16 mouse cellular contexts compared by ENCODE assay signal in genomic region chr11:22636321-22636720, GRCm38 (mm10).
A peak's percentile ranks its signal among the peaks of the same experiment; 100 is the strongest.
DNase-seq lines count a peak whose midpoint lies in the region; ATAC-seq and TF ChIP-seq lines count a peak whose summit lies in the region.
"Had no signal": no experiment of that assay in that cellular context is flagged by ENCODE, and none has a peak within 500 bp of the region (broad histone marks: within the 10 kb centered on the region; RNA-seq: fewer than 3 reads in every experiment).

No protein-coding gene starts in this region.

- H3K36me3 ChIP-seq in heart, embryonic 10.5 days, result no peaks in the 10 kb centered on the region
- H3K36me3 ChIP-seq in kidney, adult 2 months (ENCODE audit: control insufficient read depth, insufficient read depth, low read length), result no peaks in the 10 kb centered on the region
- H3K36me3 ChIP-seq in lung, embryonic 15.5 days, result no peaks in the 10 kb centered on the region
- no peaks in the 10 kb centered on the region for H3K36me3 ChIP-seq in stomach, postnatal 0 days (ENCODE audit: control insufficient read depth, insufficient read depth, low read length)
- H3K36me3 ChIP-seq: neural tube, embryonic 12.5 days had no signal

- no peak for TF ChIP-seq POLR2A in kidney, adult 2 months (IDR thresholded peaks at IDR 0.05; ENCODE audit: low read depth, low read length)

- WGBS in heart, embryonic 10.5 days, result 85% methylated on average over 7 of the region's 7 CpGs
- 46% methylated on average over 7 of the region's 7 CpGs for WGBS in kidney, adult 2 months
- 62% methylated on average over 7 of the region's 7 CpGs for WGBS in lung, embryonic 15.5 days
- 48% methylated on average over 7 of the region's 7 CpGs for WGBS in stomach, postnatal 0 days

- H3K27me3 ChIP-seq in heart, embryonic 10.5 days (ENCODE audit: insufficient read depth, poor library complexity, severe bottlenecking), result no peaks in the 10 kb centered on the region
- H3K27me3 ChIP-seq in kidney, adult 2 months (replicated peaks; ENCODE audit: control insufficient read depth, insufficient read depth, low read length), result no peaks in the 10 kb centered on the region
- H3K27me3 ChIP-seq in lung, embryonic 15.5 days, result no peaks in the 10 kb centered on the region
- H3K27me3 ChIP-seq in stomach, postnatal 0 days (ENCODE audit: control insufficient read depth, insufficient read depth, low read length), result no peaks in the 10 kb centered on the region
- H3K27me3 ChIP-seq: CH12.LX; neural tube, embryonic 12.5 days had no signal

- H3K4me1 ChIP-seq in heart, embryonic 10.5 days, result peaks cover 19% of the 10 kb centered on the region
- peaks cover 52% of the 10 kb centered on the region for H3K4me1 ChIP-seq in kidney, adult 2 months (ENCODE audit: control insufficient read depth, insufficient read depth, low read length)
- H3K4me1 ChIP-seq in lung, embryonic 15.5 days, result peaks cover 39% of the 10 kb centered on the region
- peaks cover 6% of the 10 kb centered on the region; the same call in 1 of the 2 replicates for H3K4me1 ChIP-seq in stomach, postnatal 0 days (replicated peaks; ENCODE audit: control insufficient read depth, insufficient read depth)
- H3K4me1 ChIP-seq: neural tube, embryonic 12.5 days had no signal

- TF ChIP-seq EP300 in stomach, postnatal 0 days (optimal IDR thresholded peaks at IDR 0.05), result no peak

- no peak for ATAC-seq in lung, embryonic 15.5 days (ENCODE audit: borderline replicate concordance, extremely low read depth, low FRiP score, low TSS enrichment)
- no peak for ATAC-seq in stomach, postnatal 0 days (ENCODE audit: low FRiP score, low TSS enrichment)
- ATAC-seq: forebrain, embryonic 14.5 days; inflammation-experienced regulatory T-cells, adult 6 months had no signal

- no peak overlapping the region for H3K9ac ChIP-seq in lung, embryonic 15.5 days
- no peak overlapping the region for H3K9ac ChIP-seq in stomach, postnatal 0 days (ENCODE audit: low read length)
- H3K9ac ChIP-seq: neural tube, embryonic 12.5 days had no signal

- H3K9me3 ChIP-seq in heart, embryonic 10.5 days, result no peaks in the 10 kb centered on the region
- no peaks in the 10 kb centered on the region for H3K9me3 ChIP-seq in lung, embryonic 15.5 days
- H3K9me3 ChIP-seq in stomach, postnatal 0 days (ENCODE audit: control insufficient read depth, low read length), result no peaks in the 10 kb centered on the region
- H3K9me3 ChIP-seq: neural tube, embryonic 12.5 days had no signal

- H3K4me2 ChIP-seq in lung, embryonic 15.5 days, result no peak overlapping the region
- H3K4me2 ChIP-seq in stomach, postnatal 0 days (replicated peaks; ENCODE audit: low read depth), result no peak overlapping the region
- H3K4me2 ChIP-seq: neural tube, embryonic 12.5 days had no signal

- no peak overlapping the region for H3K27ac ChIP-seq in heart, embryonic 10.5 days
- H3K27ac ChIP-seq in kidney, adult 2 months (ENCODE audit: insufficient read depth, low read depth, low read length), result peak overlapping the region; percentile 91
- peak overlapping the region; percentile 79 for H3K27ac ChIP-seq in lung, embryonic 15.5 days
- H3K27ac ChIP-seq in stomach, postnatal 0 days (replicated peaks), result peak overlapping the region; percentile 84
- H3K27ac ChIP-seq: neural tube, embryonic 12.5 days had no signal

- no peak for TF ChIP-seq CTCF in kidney, adult 2 months (conservative IDR thresholded peaks at IDR 0.05; ENCODE audit: insufficient read depth, insufficient read length, low read depth, low read length)
- TF ChIP-seq CTCF in stomach, postnatal 0 days (IDR thresholded peaks at IDR 0.05; ENCODE audit: low read depth), result no peak

- DNase-seq in heart, adult 11 months, result peak; percentile 91
- DNase-seq in heart, embryonic 10.5 days (ENCODE audit: low spot score), result no peak
- DNase-seq in kidney, adult 2 months, result no peak
- no peak for DNase-seq in kidney, postnatal 14 days
- no peak for DNase-seq in lung, postnatal 4 days
- DNase-seq in stomach, postnatal 0 days (ENCODE audit: low spot score), result no peak
- DNase-seq in urinary bladder, adult 18-20 months (ENCODE audit: low spot score in 2 of 2), result no peak
- DNase-seq: cerebellum, adult 9-11 months; embryo, embryonic 11 days; right cerebral cortex, postnatal 4 days had no signal

- no peak overlapping the region for H3K4me3 ChIP-seq in heart, embryonic 10.5 days
- H3K4me3 ChIP-seq in kidney, adult 2 months (ENCODE audit: insufficient read depth, low read depth, low read length), result no peak overlapping the region
- no peak overlapping the region for H3K4me3 ChIP-seq in lung, embryonic 15.5 days
- H3K4me3 ChIP-seq in stomach, postnatal 0 days (ENCODE audit: low read depth, low read length), result no peak overlapping the region
- H3K4me3 ChIP-seq: megakaryocyte, embryonic 14.5 days; neural tube, embryonic 12.5 days had no signal
